Mouse (Mus musculus): ENCODE results near the gene Traf3ip2.

Gene Traf3ip2

GRCm38 (mm10) chr10:39612633-39612988 is at the start of gene Traf3ip2:
Gene Traf3ip2, plus strand, starts transcription at chr10:39612934.
- no peak for DNase-seq

- no peak for DNase-seq
These were observed 49.0 kb upstream of the Traf3ip2 start for GRCm38 (mm10) chr10:39563552-39564223.

- DNase-seq, result no peak
These were observed 45.8 kb upstream of the Traf3ip2 start for GRCm38 (mm10) chr10:39566901-39567300.

- DNase-seq, result no peak
These were observed 43.7 kb upstream of the Traf3ip2 start for GRCm38 (mm10) chr10:39568991-39569390.

- no peak for DNase-seq
These were observed 41.7 kb upstream of the Traf3ip2 start for GRCm38 (mm10) chr10:39571011-39571410.

GRCm38 (mm10) chr10:39572050-39572671 is 40.6 kb upstream of the Traf3ip2 start:
- no peak for DNase-seq

GRCm38 (mm10) chr10:39572672-39573051 is 40.1 kb upstream of the Traf3ip2 start:
- DNase-seq, result no peak

- DNase-seq, result no peak
These were observed 36.3 kb upstream of the Traf3ip2 start for GRCm38 (mm10) chr10:39576466-39576865.

GRCm38 (mm10) chr10:39580477-39580876 is 32.3 kb upstream of the Traf3ip2 start:
- no peak for DNase-seq

GRCm38 (mm10) chr10:39582385-39582784 is 30.3 kb upstream of the Traf3ip2 start:
- no peak for DNase-seq

- DNase-seq, result no peak
These were observed 29.0 kb upstream of the Traf3ip2 start for GRCm38 (mm10) chr10:39583718-39584117.

GRCm38 (mm10) chr10:39587290-39587925 is 25.3 kb upstream of the Traf3ip2 start:
- DNase-seq, result no peak

GRCm38 (mm10) chr10:39587973-39588746 is 24.6 kb upstream of the Traf3ip2 start:
- DNase-seq, result no peak

GRCm38 (mm10) chr10:39589765-39590546 is 22.8 kb upstream of the Traf3ip2 start:
- DNase-seq, result no peak

- DNase-seq, result no peak
These were observed 22.1 kb upstream of the Traf3ip2 start for GRCm38 (mm10) chr10:39590629-39591028.

GRCm38 (mm10) chr10:39592501-39592900 is 20.2 kb upstream of the Traf3ip2 start:
- no peak for DNase-seq

- DNase-seq, result no peak
These were observed 18.0 kb upstream of the Traf3ip2 start for GRCm38 (mm10) chr10:39594716-39595115.

GRCm38 (mm10) chr10:39595862-39596261 is 16.9 kb upstream of the Traf3ip2 start:
- DNase-seq, result no peak

- no peak for DNase-seq
These were observed 15.5 kb upstream of the Traf3ip2 start for GRCm38 (mm10) chr10:39597116-39597791.

GRCm38 (mm10) chr10:39597792-39598183 is 14.9 kb upstream of the Traf3ip2 start:
- no peak for DNase-seq

- DNase-seq, result no peak
These were observed 13.1 kb upstream of the Traf3ip2 start for GRCm38 (mm10) chr10:39599601-39600000.

- no peak for DNase-seq
These were observed 12.6 kb upstream of the Traf3ip2 start for GRCm38 (mm10) chr10:39600115-39600514.
